Mouse (Mus musculus) bone marrow, adult 2 months (tissue): ENCODE measurements around the gene Slc8b1.

ENCODE experiments used
- CTCF ChIP-seq: fragments of 200-500 bp; IDR thresholded peaks from 2 replicates; pipeline ENCODE4 v1.5.1; 2011; ENCODE audit warnings: low read length, control low read depth; ENCODE audit not compliant: control insufficient read depth, insufficient read depth
- POLR2A ChIP-seq: fragments of 200-500 bp; IDR thresholded peaks from 2 replicates; pipeline ENCODE4 v1.6.1; 2011; ENCODE audit warnings: low read depth, mild to moderate bottlenecking, control low read depth, low read length, borderline replicate concordance; ENCODE audit not compliant: control insufficient read depth

GRCm38 (mm10) chr5:120569791-120570190, 58.8 kb downstream of the Slc8b1 start:
- no peak for TF ChIP-seq CTCF
- no peak for TF ChIP-seq POLR2A
